Mouse (Mus musculus) heart, embryonic 14.5 days (tissue): Measurements from ENCODE around the gene Pcsk2. TPM values are rescaled to one million over a fixed set of nuclear protein-coding genes. Genes with fewer than 3 reads are reported as not detected.
A peak's percentile ranks its signal among the peaks of the same experiment; 100 is the strongest.

Experiments
- ATAC-seq: fragments of 200-750 bp; cut with Nextera tagmentation; 2 replicates; pipeline ENCODE4 v1.8.0; 2017; ENCODE audit warnings: low read depth, moderate TSS enrichment; ENCODE audit not compliant: insufficient number of reproducible peaks, insufficient read depth, low FRiP score
- H3K27ac ChIP-seq, 2 experiments: fragments of 200-500 bp in 1 of 2; fragments of 300-500 bp in 1 of 2; sonication (generic) in 1 of 2; replicated peaks in 1 of 2; 2 replicates each; pipeline ENCODE4 v1.5.1; 2012 to 2014; ENCODE audit warnings: low read depth in 2 of 2, low read length in 2 of 2, control low read depth in 1 of 2, mild to moderate bottlenecking in 1 of 2, mixed read lengths in 1 of 2; ENCODE audit not compliant: control insufficient read depth in 1 of 2, insufficient read depth in 1 of 2
- H3K27me3 ChIP-seq: fragments of 300-500 bp; sonication (generic); 2 replicates; pipeline ENCODE4 v1.6.1; 2014; ENCODE audit warnings: mild to moderate bottlenecking, low read length, control low read depth; ENCODE audit not compliant: control insufficient read depth, insufficient read depth
- H3K36me3 ChIP-seq: fragments of 300-500 bp; sonication (generic); 2 replicates; pipeline ENCODE4 v1.6.1; 2014; ENCODE audit warnings: mild to moderate bottlenecking, control low read depth, low read length, mixed read lengths; ENCODE audit not compliant: control insufficient read depth, insufficient read depth
- H3K4me1 ChIP-seq, 2 experiments: fragments of 200-500 bp in 1 of 2; fragments of 300-500 bp in 1 of 2; sonication (generic) in 1 of 2; 2 replicates each; pipeline ENCODE4 v1.6.1; 2012 to 2014; ENCODE audit warnings: low read length in 2 of 2, control low read depth in 1 of 2, mixed read lengths in 1 of 2; ENCODE audit not compliant: control insufficient read depth in 2 of 2, insufficient read depth in 2 of 2
- H3K4me2 ChIP-seq: fragments of 300-500 bp; sonication (generic); 2 replicates; pipeline ENCODE4 v1.6.1; 2014; ENCODE audit warnings: mild to moderate bottlenecking, low read length
- H3K4me3 ChIP-seq, 2 experiments: fragments of 200-500 bp in 1 of 2; fragments of 300-500 bp in 1 of 2; sonication (generic) in 1 of 2; 2 replicates each; pipeline ENCODE4 v1.5.1; 2012 to 2014; ENCODE audit warnings: low read length in 2 of 2, mild to moderate bottlenecking in 2 of 2, control low read depth in 1 of 2, low read depth in 1 of 2, moderate library complexity in 1 of 2; ENCODE audit not compliant: control insufficient read depth in 1 of 2, insufficient read depth in 1 of 2
- H3K9ac ChIP-seq: fragments of 300-500 bp; sonication (generic); 2 replicates; pipeline ENCODE4 v1.6.1; 2014; ENCODE audit warnings: mild to moderate bottlenecking, low read length
- H3K9me3 ChIP-seq: fragments of 300-500 bp; sonication (generic); 2 replicates; pipeline ENCODE4 v1.6.1; 2016; ENCODE audit warnings: low read length, control low read depth; ENCODE audit not compliant: control insufficient read depth
- WGBS: fragments of 180-500 bp; shearing (Covaris S2); extraction: QIAGEN DNeasy Blood & Tissue Kit; methylation state at CpG from one replicate; pipeline ENCODE4 v1.1.7; 2014; 5-methylcytosine and 5-hydroxymethylcytosine counted together
- polyA plus RNA-seq: library from polyadenylated mRNA; unstranded; fragments of >200 nt; fragmentation: Nextera tagmentation; extraction: Ambion mirVana; gene quantifications from 2 replicates; pipeline ENCODE4 v1.2.1, GENCODE M21; 2014

Gene Pcsk2
- polyA plus RNA-seq, 1 experiment from 2014 or later = 0.04 TPM

DNA sequence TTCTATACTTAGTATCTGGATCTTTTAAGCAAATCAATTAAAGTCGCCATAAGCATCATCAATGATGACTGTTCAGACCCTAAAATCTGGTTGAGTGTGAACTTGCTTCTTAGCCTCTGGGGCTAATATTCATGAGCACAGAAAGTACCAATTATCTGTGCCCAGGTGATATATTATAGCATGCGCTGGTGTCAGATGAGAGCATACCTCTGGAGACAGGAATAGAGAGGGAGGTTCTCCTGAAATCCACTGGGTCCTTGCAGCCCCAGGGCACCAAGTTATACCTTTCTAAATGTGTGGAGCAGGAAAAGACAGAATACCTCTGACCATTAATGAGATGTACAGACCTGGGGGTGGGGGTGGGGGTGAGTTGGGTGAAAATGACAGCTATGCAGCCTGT, 234.4 kb downstream of the Pcsk2 start:
- H3K36me3 ChIP-seq = no peaks in the 10 kb centered on the region
- no peak for ATAC-seq
- H3K9me3 ChIP-seq = no peaks in the 10 kb centered on the region
- no peaks in the 10 kb centered on the region for H3K4me1 ChIP-seq
- H3K4me3 ChIP-seq = no peak overlapping the region
- no peak overlapping the region for H3K9ac ChIP-seq
- no peak overlapping the region for H3K27ac ChIP-seq
- no peak overlapping the region for H3K4me2 ChIP-seq
- 73% methylated on average over 2 of the region's 2 CpGs for WGBS
- H3K27me3 ChIP-seq = no peaks in the 10 kb centered on the region; the same call in 1 of the 2 replicates

- Histone ChIP-seq H3K9ac (no peak overlapping the region), H3K4me3 (no peak overlapping the region), H3K4me2 (no peak overlapping the region), H3K36me3 (no peaks in the 10 kb centered on the region), H3K27me3 (no peaks in the 10 kb centered on the region), H3K27ac (no peak overlapping the region), H3K4me1 (no peaks in the 10 kb centered on the region), H3K9me3 (no peaks in the 10 kb centered on the region)
- no peak for ATAC-seq
- WGBS = 79% methylated on average over 5 of the region's 5 CpGs
Observed at GRCm38 (mm10) chr2:143789911-143790310, 244.0 kb downstream of the Pcsk2 start.

GRCm38 (mm10) chr2:143795858-143796257, 249.9 kb downstream of the Pcsk2 start:
- no peak overlapping the region for H3K4me2 ChIP-seq
- no peak overlapping the region for H3K4me3 ChIP-seq
- ATAC-seq = no peak
- no peak overlapping the region for H3K27ac ChIP-seq
- no peaks in the 10 kb centered on the region for H3K4me1 ChIP-seq
- no peaks in the 10 kb centered on the region for H3K36me3 ChIP-seq
- H3K9me3 ChIP-seq = no peaks in the 10 kb centered on the region
- H3K9ac ChIP-seq = no peak overlapping the region
- WGBS = 85% methylated on average over 4 of the region's 4 CpGs
- H3K27me3 ChIP-seq = no peaks in the 10 kb centered on the region

GRCm38 (mm10) chr2:143796335-143797013, 250.5 kb downstream of the Pcsk2 start:
- Histone ChIP-seq H3K9ac (no peak overlapping the region), H3K4me2 (no peak overlapping the region), H3K27me3 (no peaks in the 10 kb centered on the region), H3K4me1 (no peaks in the 10 kb centered on the region), H3K27ac (no peak overlapping the region), H3K4me3 (no peak overlapping the region), H3K36me3 (no peaks in the 10 kb centered on the region), H3K9me3 (no peaks in the 10 kb centered on the region)
- WGBS = 65% methylated on average over 4 of the region's 4 CpGs
- ATAC-seq = no peak

DNA sequence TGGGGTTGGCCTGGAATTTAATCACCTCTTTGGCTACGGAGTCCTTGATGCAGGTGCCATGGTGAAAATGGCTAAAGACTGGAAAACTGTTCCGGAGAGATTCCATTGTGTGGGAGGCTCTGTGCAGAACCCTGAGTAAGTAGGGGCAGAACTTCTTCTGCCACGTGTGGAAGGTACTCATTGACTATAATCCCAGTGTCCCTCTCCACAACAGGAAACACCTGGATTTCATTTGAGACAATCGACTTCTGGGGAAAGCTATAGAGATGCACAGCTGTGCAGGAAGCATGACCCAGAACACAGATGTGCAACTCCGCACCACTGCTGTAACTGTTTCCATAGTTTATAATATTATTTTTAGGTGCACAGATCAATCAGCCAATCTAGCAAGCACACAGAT, 255.1 kb downstream of the Pcsk2 start:
- no peaks in the 10 kb centered on the region for H3K36me3 ChIP-seq
- H3K4me3 ChIP-seq = no peak overlapping the region
- 63% methylated on average over 5 of the region's 5 CpGs for WGBS
- no peak overlapping the region for H3K4me2 ChIP-seq
- no peaks in the 10 kb centered on the region for H3K27me3 ChIP-seq
- H3K27ac ChIP-seq = no peak overlapping the region
- ATAC-seq = no peak
- no peaks in the 10 kb centered on the region for H3K4me1 ChIP-seq
- H3K9ac ChIP-seq = no peak overlapping the region
- no peaks in the 10 kb centered on the region for H3K9me3 ChIP-seq

- H3K4me1 ChIP-seq = peaks cover 5 to 6% of the 10 kb centered on the region in 2 experiments; a peak in 3 of 4 replicates
- no peaks in the 10 kb centered on the region for H3K9me3 ChIP-seq
- 51% methylated on average over 15 of the region's 15 CpGs for WGBS
- H3K27ac ChIP-seq = no peak overlapping the region
- no peaks in the 10 kb centered on the region for H3K36me3 ChIP-seq
- H3K4me3 ChIP-seq = no peak overlapping the region
- peak overlapping the region; percentile 27 for H3K4me2 ChIP-seq
- H3K9ac ChIP-seq = no peak overlapping the region
- ATAC-seq = no peak
- no peaks in the 10 kb centered on the region for H3K27me3 ChIP-seq
Observed at GRCm38 (mm10) chr2:143806140-143806923, 260.4 kb downstream of the Pcsk2 start.

GRCm38 (mm10) chr2:143806924-143807664, 261.1 kb downstream of the Pcsk2 start:
- Histone ChIP-seq H3K4me3 (no peak overlapping the region), H3K4me1 (peaks cover 5 to 6% of the 10 kb centered on the region in 2 experiments; a peak in 3 of 4 replicates), H3K4me2 (peak overlapping the region; percentile 27), H3K27ac (no peak overlapping the region), H3K36me3 (no peaks in the 10 kb centered on the region), H3K9me3 (no peaks in the 10 kb centered on the region), H3K9ac (no peak overlapping the region), H3K27me3 (no peaks in the 10 kb centered on the region)
- WGBS = 54% methylated on average over 9 of the region's 9 CpGs
- ATAC-seq = no peak
